Mouse (Mus musculus) limb, embryonic 14.5 days (tissue): ENCODE measurements at regions not wholly inside any gene's neighbourhood (a gene's known extent, or its start where the extent isn't known, plus 50 kb on each side); places are given as distances from the start of the nearest gene placed in this dataset.

Source experiments
- ATAC-seq: fragments of 200-750 bp; cut with Nextera tagmentation; 2 replicates; pipeline ENCODE4 v1.8.0; 2017; ENCODE audit warnings: low read depth, moderate number of reproducible peaks, moderate TSS enrichment; ENCODE audit not compliant: low FRiP score
- DNase-seq: peaks from one replicate; pipeline ENCODE4 v3.0.0-alpha.2; 2015; ENCODE audit warnings: low spot score
- H3K27ac ChIP-seq: fragments of 300-500 bp; sonication (generic); replicated peaks from 2 replicates; pipeline ENCODE4 v1.5.1; 2014; ENCODE audit warnings: low read depth, mild to moderate bottlenecking, low read length, moderate library complexity, mixed read lengths
- H3K27me3 ChIP-seq: fragments of 300-500 bp; sonication (generic); 2 replicates; pipeline ENCODE4 v1.6.1; 2014; ENCODE audit warnings: low read length, mixed read lengths; ENCODE audit not compliant: control insufficient read depth, insufficient read depth
- H3K36me3 ChIP-seq: fragments of 300-500 bp; sonication (generic); 2 replicates; pipeline ENCODE4 v1.6.1; 2014; ENCODE audit warnings: mild to moderate bottlenecking, low read length, moderate library complexity, mixed read lengths; ENCODE audit not compliant: control insufficient read depth, insufficient read depth
- H3K4me1 ChIP-seq: fragments of 300-500 bp; sonication (generic); 2 replicates; pipeline ENCODE4 v1.6.1; 2014; ENCODE audit warnings: antibody characterized with exemption, low read length, mixed read lengths; ENCODE audit not compliant: control insufficient read depth, insufficient read depth
- H3K4me2 ChIP-seq: fragments of 300-500 bp; sonication (generic); replicated peaks from 2 replicates; pipeline ENCODE4 v1.6.1; 2014; ENCODE audit warnings: low read depth, mild to moderate bottlenecking, low read length, moderate library complexity; ENCODE audit not compliant: severe bottlenecking
- H3K4me3 ChIP-seq: fragments of 300-500 bp; sonication (generic); replicated peaks from 2 replicates; pipeline ENCODE4 v1.5.1; 2014; ENCODE audit warnings: low read length
- H3K9ac ChIP-seq: fragments of 300-500 bp; sonication (generic); 2 replicates; pipeline ENCODE4 v1.6.1; 2014; ENCODE audit warnings: mild to moderate bottlenecking, low read depth, low read length, moderate library complexity; ENCODE audit not compliant: severe bottlenecking
- H3K9me3 ChIP-seq: fragments of 300-500 bp; sonication (generic); 2 replicates; pipeline ENCODE4 v1.6.1; 2016; ENCODE audit warnings: low read length; ENCODE audit not compliant: control insufficient read depth
- POLR2A ChIP-seq: fragments of 200-500 bp; IDR thresholded peaks from 2 replicates; pipeline ENCODE4 v1.8.0; 2012; ENCODE audit warnings: inconsistent platforms, mild to moderate bottlenecking, moderate library complexity, borderline replicate concordance; ENCODE audit not compliant: insufficient read depth, insufficient read length; ENCODE audit errors: extremely low read depth
- WGBS: fragments of 180-500 bp; shearing (Covaris S2); extraction: QIAGEN DNeasy Blood & Tissue Kit; methylation state at CpG from one replicate; pipeline ENCODE4 v1.1.7; 2014; 5-methylcytosine and 5-hydroxymethylcytosine counted together

DNA sequence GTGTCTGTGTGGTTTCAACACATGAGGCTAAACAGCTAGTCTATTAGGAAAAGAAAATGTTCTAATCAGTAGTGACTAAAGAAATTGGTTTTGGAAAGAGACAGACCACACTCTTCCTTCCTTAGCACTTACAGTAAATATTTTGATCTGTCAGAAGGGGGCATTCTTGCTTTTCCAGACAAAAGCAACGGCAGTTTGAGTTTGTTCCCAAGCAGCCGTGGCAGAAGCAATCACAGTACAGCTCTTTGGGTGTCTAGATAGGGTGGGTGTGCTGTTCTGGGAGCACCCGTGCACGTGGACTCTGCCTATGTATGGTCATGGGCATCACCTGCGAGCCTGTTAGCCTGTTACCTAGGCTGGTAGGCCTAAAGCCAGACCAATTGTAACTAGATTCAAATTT is 83.2 kb upstream of the Papolg start:
- WGBS = 73% methylated on average over 5 of the region's 5 CpGs
- Histone ChIP-seq H3K4me2 (no peak overlapping the region), H3K36me3 (no peaks in the 10 kb centered on the region), H3K9ac (no peak overlapping the region), H3K4me3 (no peak overlapping the region), H3K9me3 (no peaks in the 10 kb centered on the region), H3K4me1 (no peaks in the 10 kb centered on the region), H3K27me3 (no peaks in the 10 kb centered on the region), H3K27ac (no peak overlapping the region)
- DNase-seq = no peak
- ATAC-seq = no peak
- TF ChIP-seq POLR2A = no peak

DNA sequence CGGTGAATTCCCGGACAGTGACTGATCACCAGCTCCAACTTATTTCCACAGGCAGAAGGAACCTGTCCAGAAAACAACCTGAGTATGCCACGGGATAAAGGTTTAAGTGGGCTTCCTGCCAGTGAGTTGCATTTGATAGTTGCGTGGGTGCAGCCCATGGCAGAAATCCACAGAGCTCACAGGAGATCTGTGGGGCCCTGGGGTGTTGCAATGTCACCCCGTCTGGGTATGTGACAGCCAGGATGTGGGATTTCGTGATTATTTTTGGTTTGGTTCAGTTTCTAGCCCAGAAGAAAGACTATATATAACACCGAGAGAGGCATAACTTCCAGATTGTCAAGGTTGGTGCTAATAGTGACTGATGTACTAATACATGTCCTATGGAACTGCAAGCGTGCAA is 82.0 kb upstream of the Papolg start:
- ATAC-seq = no peak
- H3K9me3 ChIP-seq = no peaks in the 10 kb centered on the region
- H3K36me3 ChIP-seq = no peaks in the 10 kb centered on the region
- no peaks in the 10 kb centered on the region for H3K27me3 ChIP-seq
- H3K9ac ChIP-seq = no peak overlapping the region
- no peak overlapping the region for H3K27ac ChIP-seq
- no peak overlapping the region for H3K4me3 ChIP-seq
- no peak for DNase-seq
- no peaks in the 10 kb centered on the region for H3K4me1 ChIP-seq
- H3K4me2 ChIP-seq = no peak overlapping the region
- WGBS = 74% methylated on average over 8 of the region's 8 CpGs
- TF ChIP-seq POLR2A = no peak

DNA sequence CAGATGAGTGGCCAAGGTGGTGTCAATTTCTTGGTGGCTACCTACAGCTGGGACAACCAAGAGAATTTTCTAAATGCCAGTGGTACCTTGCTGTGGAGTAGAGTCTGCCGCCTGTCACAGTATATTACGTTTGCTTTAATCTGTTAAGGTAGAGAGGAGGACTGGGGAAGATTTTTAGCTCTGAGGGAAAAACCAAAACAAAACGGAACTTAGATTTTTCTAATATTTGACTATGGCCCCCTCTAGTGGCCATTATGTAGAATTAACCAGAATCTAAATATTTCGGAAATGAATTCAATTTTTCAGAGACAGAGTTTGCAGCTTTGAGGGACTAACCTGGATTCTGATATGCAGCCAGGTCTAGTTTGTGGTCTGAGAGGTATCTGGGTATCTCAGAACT is 59.3 kb upstream of the Papolg start:
- Histone ChIP-seq H3K9ac (no peak overlapping the region), H3K4me2 (no peak overlapping the region), H3K27me3 (no peaks in the 10 kb centered on the region), H3K9me3 (no peaks in the 10 kb centered on the region), H3K4me3 (no peak overlapping the region), H3K36me3 (no peaks in the 10 kb centered on the region), H3K27ac (no peak overlapping the region), H3K4me1 (no peaks in the 10 kb centered on the region)
- 3% methylated on average over 4 of the region's 4 CpGs for WGBS
- DNase-seq = peak; percentile 59
- ATAC-seq = no peak
- no peak for TF ChIP-seq POLR2A

DNA sequence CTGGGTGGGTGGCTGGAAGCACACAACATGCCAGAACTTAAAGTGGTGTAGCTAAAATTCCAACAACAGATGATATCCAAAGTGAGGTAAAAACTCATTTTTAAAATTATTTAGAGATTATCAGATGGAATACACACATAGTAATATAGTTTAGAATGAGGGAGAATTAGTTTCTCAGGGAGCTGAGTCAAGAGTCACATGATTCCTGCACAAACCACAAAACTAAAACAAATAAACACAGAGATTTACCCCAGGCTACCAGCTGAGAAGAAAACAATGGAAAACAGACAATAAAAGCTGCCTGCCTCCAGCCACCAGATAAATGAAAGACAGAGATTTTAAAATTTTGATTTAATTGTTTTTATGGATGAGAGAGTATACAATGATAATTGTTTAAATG is 50.9 kb upstream of the Papolg start:
- no peak overlapping the region for H3K4me3 ChIP-seq
- no peaks in the 10 kb centered on the region for H3K27me3 ChIP-seq
- H3K9me3 ChIP-seq = no peaks in the 10 kb centered on the region
- TF ChIP-seq POLR2A = no peak
- H3K27ac ChIP-seq = no peak overlapping the region
- H3K36me3 ChIP-seq = no peaks in the 10 kb centered on the region
- ATAC-seq (no peak), DNase-seq (no peak)
- no peak overlapping the region for H3K4me2 ChIP-seq
- H3K9ac ChIP-seq = no peak overlapping the region
- H3K4me1 ChIP-seq = no peaks in the 10 kb centered on the region
